In the genomic region with DNA sequence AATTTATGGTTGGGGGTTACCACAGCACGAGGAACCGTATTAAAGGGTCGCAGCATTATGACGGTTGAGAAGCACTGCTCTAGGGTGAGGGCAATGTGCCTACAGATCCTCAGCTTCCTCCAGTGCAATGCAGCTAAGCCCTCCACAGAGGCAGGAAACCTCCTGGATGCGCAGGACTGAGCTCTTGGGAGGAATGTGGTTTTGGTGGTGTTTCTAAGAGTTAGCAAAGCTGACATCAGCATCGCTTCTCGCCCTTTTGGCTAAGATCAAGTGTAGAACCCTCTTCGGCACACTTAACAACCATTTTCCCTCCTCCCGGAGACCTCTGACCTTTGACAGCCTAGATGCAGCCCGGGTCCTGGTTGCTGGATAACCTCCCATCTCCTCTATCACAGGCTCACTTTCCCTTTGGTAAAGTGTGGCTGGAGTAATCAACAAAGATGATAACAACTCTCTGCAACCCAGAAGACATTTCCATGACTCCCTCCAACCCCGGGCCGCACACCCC, we compare ENCODE assay signal across 8 mouse cellular contexts. TPM values are rescaled to one million over a fixed set of nuclear protein-coding genes. Genes with fewer than 3 reads are reported as not detected.
DNase-seq lines count a peak whose midpoint lies in the region; ATAC-seq lines count a peak whose summit lies in the region.

No protein-coding gene starts in this region.

- H3K27ac ChIP-seq in lung, embryonic 15.5 days, result no peak overlapping the region
- H3K27ac ChIP-seq in forebrain, embryonic 11.5 days (ENCODE audit: low read depth, low read length), result no peak overlapping the region
- H3K27ac ChIP-seq in neural tube, embryonic 15.5 days (replicated peaks), result no peak overlapping the region

- DNase-seq in lung, postnatal 4 days, result no peak
- no peak for DNase-seq in forebrain, embryonic 11.5 days (ENCODE audit: low spot score)
- peak; percentile 48 to 52 for DNase-seq in kidney, postnatal 36 days
- DNase-seq in ovary, adult 18-20 months (ENCODE audit: low spot score), result no peak
- DNase-seq in left cerebral cortex, adult 18-20 months (ENCODE audit: low spot score in 2 of 2), result no peak

- peak overlapping the region; percentile 76 for H3K4me2 ChIP-seq in lung, embryonic 15.5 days
- peak overlapping the region; percentile 66; the same call in 1 of the 2 replicates for H3K4me2 ChIP-seq in forebrain, embryonic 11.5 days (ENCODE audit: low read depth, low read length, severe bottlenecking)
- peak overlapping the region; percentile 64 for H3K4me2 ChIP-seq in neural tube, embryonic 15.5 days

- WGBS in lung, embryonic 15.5 days, result 36% methylated on average over 12 of the region's 12 CpGs
- WGBS in forebrain, embryonic 11.5 days, result 33% methylated on average over 12 of the region's 12 CpGs
- WGBS in neural tube, embryonic 15.5 days, result 35% methylated on average over 12 of the region's 12 CpGs

- no peaks in the 10 kb centered on the region for H3K9me3 ChIP-seq in lung, embryonic 15.5 days
- no peaks in the 10 kb centered on the region for H3K9me3 ChIP-seq in forebrain, embryonic 11.5 days (ENCODE audit: control insufficient read depth, low read length)
- H3K9me3 ChIP-seq in neural tube, embryonic 15.5 days (replicated peaks), result no peaks in the 10 kb centered on the region

- H3K27me3 ChIP-seq in lung, embryonic 15.5 days, result peaks cover 31% of the 10 kb centered on the region
- peaks cover 28% of the 10 kb centered on the region for H3K27me3 ChIP-seq in forebrain, embryonic 11.5 days (ENCODE audit: control insufficient read depth, insufficient read depth, low read length)
- peaks cover 33% of the 10 kb centered on the region for H3K27me3 ChIP-seq in neural tube, embryonic 15.5 days (replicated peaks)

- no peaks in the 10 kb centered on the region for H3K36me3 ChIP-seq in lung, embryonic 15.5 days
- no peaks in the 10 kb centered on the region for H3K36me3 ChIP-seq in forebrain, embryonic 11.5 days (ENCODE audit: control insufficient read depth, insufficient read depth, low read length)
- H3K36me3 ChIP-seq in neural tube, embryonic 15.5 days, result no peaks in the 10 kb centered on the region

- H3K4me1 ChIP-seq in lung, embryonic 15.5 days, result peaks cover 13% of the 10 kb centered on the region
- H3K4me1 ChIP-seq in forebrain, embryonic 11.5 days (replicated peaks; ENCODE audit: control insufficient read depth, insufficient read depth, low read length), result 0 out of 2 replicates have a peak, but pooled peaks cover 6% of the 10 kb centered on the region
- peaks cover 12% of the 10 kb centered on the region for H3K4me1 ChIP-seq in neural tube, embryonic 15.5 days

- no peak for ATAC-seq in lung, embryonic 15.5 days (ENCODE audit: borderline replicate concordance, extremely low read depth, low FRiP score, low TSS enrichment)
- no peak for ATAC-seq in forebrain, embryonic 11.5 days (replicated peaks; ENCODE audit: low FRiP score)
- no peak for ATAC-seq in neural tube, embryonic 15.5 days (ENCODE audit: low FRiP score)
- ATAC-seq in monocyte, adult 5-6 weeks (replicated peaks; ENCODE audit: insufficient number of reproducible peaks, low FRiP score, low TSS enrichment, poor library complexity, severe bottlenecking), result no peak

- H3K4me3 ChIP-seq in lung, embryonic 15.5 days, result peak overlapping the region; percentile 40
- peak overlapping the region; percentile 33 for H3K4me3 ChIP-seq in forebrain, embryonic 11.5 days (ENCODE audit: low read depth, low read length)
- H3K4me3 ChIP-seq in neural tube, embryonic 15.5 days (replicated peaks), result peak overlapping the region; percentile 38

- peak overlapping the region; percentile 5; the same call in 1 of the 2 replicates for H3K9ac ChIP-seq in lung, embryonic 15.5 days
- H3K9ac ChIP-seq in forebrain, embryonic 11.5 days (ENCODE audit: low read length), result no peak overlapping the region
- no peak overlapping the region for H3K9ac ChIP-seq in neural tube, embryonic 15.5 days (replicated peaks)

RNA-seq across cellular contexts. Expression of gene Susd3, which starts 1.2 kb away (rescaled TPM):
- polyA plus RNA-seq in lung, embryonic 15.5 days (2015; fragmentation: Nextera tagmentation; extraction: Ambion mirVana), result 1.5 and 2.2 TPM in 2 replicates
- polyA plus RNA-seq in forebrain, embryonic 11.5 days (2014; fragmentation: Nextera tagmentation; extraction: Ambion mirVana), result 0.32 and 1.4 TPM in 2 replicates
- polyA plus RNA-seq in neural tube, embryonic 15.5 days (2015; fragmentation: Nextera tagmentation; extraction: Ambion mirVana), result 0.95 and 2.1 TPM in 2 replicates
- 1 to 10 TPM; 2.4 to 2.6 TPM for total RNA-seq in left cerebral cortex, adult 18-20 months (2021)
- 76.0 to 95.2 TPM (median 78.6 TPM) in 3 replicates for total RNA-seq in monocyte, adult 5-6 weeks (2017)

RNA-seq across cellular contexts. Expression of gene Card19, which starts 31.4 kb away (rescaled TPM):
- polyA plus RNA-seq in lung, embryonic 15.5 days (2015; fragmentation: Nextera tagmentation; extraction: Ambion mirVana), result 47.4 and 52.6 TPM in 2 replicates
- 18.9 and 19.6 TPM in 2 replicates for polyA plus RNA-seq in forebrain, embryonic 11.5 days (2014; fragmentation: Nextera tagmentation; extraction: Ambion mirVana)
- 44.6 and 45.5 TPM in 2 replicates for polyA plus RNA-seq in neural tube, embryonic 15.5 days (2015; fragmentation: Nextera tagmentation; extraction: Ambion mirVana)
- total RNA-seq in left cerebral cortex, adult 18-20 months (2021), result 1 to 10 TPM; 8.0 to 8.8 TPM
- total RNA-seq in monocyte, adult 5-6 weeks (2017), result 27.8 to 56.1 TPM (median 45.9 TPM) in 3 replicates

Comparison
In these comparisons a context has a peak if more than half of its experiments do, and no peak if none do; other contexts are left out.
1. DNase-seq: peak in kidney, postnatal 36 days (2 of 2); none in lung, postnatal 4 days (0 of 2), forebrain, embryonic 11.5 days (single experiment), ovary, adult 18-20 months (single experiment) and left cerebral cortex, adult 18-20 months (0 of 2).
2. Peak in every context shown above with its lines, with median percentiles within 50 percentile points of each other: H3K4me2 ChIP-seq and H3K4me3 ChIP-seq.